Mouse (Mus musculus) cerebellum, adult 18-20 months (tissue): Measurements from ENCODE around the gene Prmt7.
"Not testable (repeated sequence)": the region's sequence is repeated elsewhere in the genome, so short reads cannot be mapped to it uniquely, and the experiment has no call there.

Experiments used
- DNase-seq, 2 experiments: peaks; one replicate each; pipeline ENCODE4 v3.0.0; 2021

Gene Prmt7

DNA sequence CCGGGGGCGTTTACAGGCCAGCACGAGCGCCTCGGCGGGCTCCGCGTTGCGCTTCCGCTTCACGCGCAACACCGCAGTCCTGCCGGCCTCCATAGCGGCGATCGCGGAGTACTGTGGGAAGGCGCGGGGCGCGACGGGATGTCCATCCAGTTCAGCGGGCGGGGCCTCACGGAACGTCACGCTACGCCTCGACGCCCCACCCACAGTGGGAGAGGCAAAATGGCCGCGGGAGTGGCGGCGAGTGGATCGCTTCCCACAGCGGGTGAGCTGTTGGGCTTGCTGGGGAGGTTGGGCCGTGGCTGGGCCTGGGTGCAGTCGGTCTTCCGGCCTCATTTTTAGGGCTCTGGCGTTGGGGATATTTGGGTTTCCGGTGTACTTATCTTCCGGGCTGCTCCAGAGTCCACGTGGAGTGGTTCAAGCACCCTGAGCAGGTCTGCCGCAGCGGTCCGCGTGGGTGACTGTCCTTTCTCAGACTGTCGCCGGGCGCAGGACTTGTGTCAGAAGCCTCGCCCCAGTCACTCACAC lies at the start of gene Prmt7, which contains the start of gene Slc7a6os:
Prmt7 (plus strand) TSS at position 116 of the 525 bp plus-strand sequence.
Slc7a6os (minus strand) TSS at position 115 of the 525 bp plus-strand sequence.
- peak; percentile 96 to 98 for DNase-seq

DNA sequence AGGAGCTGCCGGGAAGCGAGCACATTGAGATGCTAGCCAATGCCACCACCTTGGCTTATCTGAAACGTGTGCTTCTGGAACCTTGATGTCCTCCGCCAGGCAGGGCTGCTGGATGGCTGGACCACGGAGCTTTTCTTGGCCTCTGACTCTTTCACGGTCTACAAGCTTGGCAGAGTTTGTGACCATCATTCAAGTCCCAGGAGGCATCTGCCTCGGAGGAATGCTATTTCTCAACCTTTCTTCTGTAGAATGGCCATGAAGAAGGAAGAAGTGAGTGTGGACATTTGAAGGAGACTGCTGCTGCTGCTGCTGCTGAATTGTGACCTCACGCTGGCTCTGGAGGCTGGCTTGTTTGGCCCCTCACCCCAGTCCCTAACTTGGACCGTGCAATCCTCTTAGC lies 47.5 kb upstream of the Prmt7 start:
- DNase-seq, result no peak

DNA sequence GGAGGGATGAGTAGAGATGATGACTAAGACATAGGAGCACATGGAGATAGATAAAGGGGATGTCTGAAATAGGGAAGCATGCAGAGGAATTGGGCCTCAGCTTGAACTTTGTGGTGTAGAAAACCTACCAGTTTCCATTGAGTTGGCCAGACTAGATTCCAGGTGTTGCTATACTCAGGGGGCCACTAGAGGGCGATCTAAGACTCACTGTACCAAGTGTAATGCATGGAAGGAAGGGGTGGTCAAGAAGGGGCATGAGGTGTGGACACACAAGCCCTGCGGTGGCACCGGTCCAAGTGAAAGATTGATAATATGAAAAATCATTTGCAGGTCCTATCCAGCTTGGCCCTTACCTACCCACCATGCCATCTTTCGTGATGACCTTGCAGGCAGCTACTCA lies 45.3 kb upstream of the Prmt7 start:
- DNase-seq, result peak; percentile 76 to 80

GRCm38 (mm10) chr8:106168356-106169016 lies 42.2 kb upstream of the Prmt7 start, which contains the start of gene Slc7a6:
Gene Slc7a6, plus strand, starts transcription at chr8:106168857.
- peak; percentile 88 to 94 for DNase-seq

GRCm38 (mm10) chr8:106169017-106169933 lies 41.5 kb upstream of the Prmt7 start:
- DNase-seq, result peak in 1 of 2 experiments; percentile 47

DNA sequence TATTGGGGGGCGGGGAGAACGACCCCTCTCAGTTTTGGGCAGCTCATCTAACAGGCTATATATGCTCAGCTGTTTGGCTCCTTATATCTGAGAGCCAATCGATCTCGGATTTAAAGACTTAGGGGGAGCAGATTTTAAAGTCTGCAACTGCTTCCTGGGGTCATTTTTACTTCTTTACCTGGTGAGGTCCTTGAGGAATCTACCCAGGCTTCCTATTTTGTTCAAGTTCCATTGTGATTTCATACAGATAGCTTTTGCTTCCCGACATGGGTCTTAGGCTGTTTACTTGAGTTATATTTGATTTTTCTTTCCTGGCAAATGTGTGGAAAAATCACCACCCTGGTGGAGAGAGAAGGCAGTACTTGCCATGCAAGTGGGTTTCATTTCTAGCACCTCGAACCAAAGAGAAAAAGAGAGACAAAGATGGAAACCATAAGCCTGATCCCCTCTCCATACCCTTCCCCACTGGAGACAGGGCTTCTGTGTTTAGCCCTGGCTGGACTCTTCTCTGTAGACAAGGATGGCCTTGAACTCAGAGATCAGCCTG lies 40.7 kb upstream of the Prmt7 start:
- DNase-seq, result no peak

GRCm38 (mm10) chr8:106173566-106173965 lies 37.2 kb upstream of the Prmt7 start:
- no peak for DNase-seq

GRCm38 (mm10) chr8:106176891-106177290 lies 33.8 kb upstream of the Prmt7 start:
- DNase-seq, result no peak

GRCm38 (mm10) chr8:106177594-106177993 lies 33.1 kb upstream of the Prmt7 start:
- DNase-seq, result no peak

GRCm38 (mm10) chr8:106178428-106178827 lies 32.3 kb upstream of the Prmt7 start:
- DNase-seq, result no peak

DNA sequence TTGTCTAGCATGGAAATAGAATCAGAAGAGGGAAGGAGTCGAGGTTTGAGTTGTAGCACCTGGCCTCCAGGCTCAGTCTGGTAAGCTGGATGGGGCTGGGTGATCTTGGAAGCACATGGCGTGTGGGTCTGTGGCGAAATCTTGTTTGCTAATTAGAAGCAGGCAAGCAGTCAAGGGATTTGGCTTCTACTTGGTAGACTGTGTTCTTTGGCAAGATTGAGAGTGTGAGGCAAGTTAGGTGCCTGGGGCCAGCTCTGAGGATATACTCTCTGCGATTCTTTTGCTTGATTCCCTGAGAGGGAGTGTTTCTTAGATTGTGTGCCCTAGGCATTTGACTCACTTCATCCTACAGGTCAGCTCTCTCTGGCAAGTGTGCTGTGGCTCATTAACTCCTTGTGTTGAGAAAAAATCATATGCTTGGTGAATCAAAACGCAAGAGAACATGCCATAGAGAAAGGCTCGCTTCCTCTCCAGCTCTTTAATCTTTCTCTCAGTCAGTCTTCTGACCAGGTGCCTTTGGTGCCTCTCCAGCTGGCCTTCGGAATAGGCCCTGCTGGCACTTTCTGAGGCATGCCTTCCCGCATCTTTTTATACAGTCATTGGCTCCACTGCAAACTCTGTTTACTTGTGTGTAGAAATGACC lies 25.0 kb upstream of the Prmt7 start:
- DNase-seq, result peak; percentile 40 to 50

- no peak for DNase-seq
These were observed 24.3 kb upstream of the Prmt7 start for GRCm38 (mm10) chr8:106186394-106186793.

- DNase-seq, result no peak
These were observed 21.6 kb upstream of the Prmt7 start for GRCm38 (mm10) chr8:106189162-106189561.

DNA sequence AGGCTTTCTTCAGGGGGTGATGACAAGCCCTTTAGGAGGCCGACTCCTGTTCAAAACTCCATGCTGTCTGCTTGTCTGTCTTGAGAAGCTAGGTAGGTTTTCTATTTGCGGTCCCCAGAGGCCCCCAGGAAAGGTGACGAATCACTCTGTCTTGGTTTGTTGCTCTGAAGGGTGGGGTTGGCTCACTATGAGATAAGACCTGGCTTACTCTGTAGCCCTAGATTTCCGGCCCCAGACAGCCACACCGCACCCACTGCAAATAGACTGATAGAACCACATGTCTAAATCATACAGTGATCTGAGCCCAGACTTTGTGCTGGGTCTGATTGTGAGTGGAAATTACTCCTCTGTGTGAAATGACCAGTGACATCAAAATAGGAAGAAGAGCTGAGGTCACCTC lies 19.1 kb upstream of the Prmt7 start:
- no peak for DNase-seq

DNA sequence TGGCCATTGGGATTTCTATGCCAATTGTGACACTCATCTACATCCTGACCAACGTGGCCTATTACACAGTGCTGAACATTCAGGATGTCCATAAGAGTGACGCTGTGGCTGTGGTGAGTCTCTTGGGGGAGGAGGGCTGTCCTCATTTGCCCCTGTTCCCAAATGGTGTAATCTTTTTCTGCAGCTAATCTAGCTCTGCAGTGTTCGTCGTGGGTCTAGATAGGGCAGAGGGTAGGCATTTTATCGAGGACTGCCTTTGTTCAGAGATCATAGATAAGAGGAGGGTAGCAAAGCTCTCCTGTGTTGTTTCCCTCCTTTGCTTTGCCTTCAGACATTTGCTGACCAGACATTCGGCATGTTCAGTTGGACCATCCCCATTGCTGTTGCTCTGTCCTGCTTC lies 17.6 kb upstream of the Prmt7 start:
- no peak for DNase-seq

GRCm38 (mm10) chr8:106194062-106194461 lies 16.7 kb upstream of the Prmt7 start:
- DNase-seq, result no peak

DNA sequence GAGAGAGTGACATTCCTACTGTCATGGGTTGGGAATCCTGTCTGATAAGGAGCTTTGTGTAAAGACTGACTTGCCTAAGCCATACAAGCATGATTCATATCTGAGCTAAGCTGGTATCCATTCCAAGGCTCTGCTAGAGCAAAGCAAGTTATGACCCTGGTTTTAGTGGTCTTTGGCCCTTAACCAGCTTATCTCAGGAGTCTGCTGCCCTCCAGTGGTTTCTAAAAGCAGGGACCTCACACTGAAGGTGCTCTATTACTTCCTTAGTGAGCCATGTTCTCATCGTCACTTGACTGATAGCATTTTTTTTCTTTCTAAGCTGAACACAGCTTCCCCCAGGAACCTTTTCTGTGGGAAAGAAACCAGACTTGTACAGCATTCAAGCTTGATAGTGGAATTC lies 12.0 kb upstream of the Prmt7 start:
- DNase-seq, result peak in 1 of 2 experiments; percentile 22

GRCm38 (mm10) chr8:106199596-106199995 lies 11.1 kb upstream of the Prmt7 start:
- not testable (repeated sequence) for DNase-seq

- peak; percentile 11 to 36 for DNase-seq
These were observed 553 bp upstream of the Prmt7 start for GRCm38 (mm10) chr8:106210035-106210731.

DNA sequence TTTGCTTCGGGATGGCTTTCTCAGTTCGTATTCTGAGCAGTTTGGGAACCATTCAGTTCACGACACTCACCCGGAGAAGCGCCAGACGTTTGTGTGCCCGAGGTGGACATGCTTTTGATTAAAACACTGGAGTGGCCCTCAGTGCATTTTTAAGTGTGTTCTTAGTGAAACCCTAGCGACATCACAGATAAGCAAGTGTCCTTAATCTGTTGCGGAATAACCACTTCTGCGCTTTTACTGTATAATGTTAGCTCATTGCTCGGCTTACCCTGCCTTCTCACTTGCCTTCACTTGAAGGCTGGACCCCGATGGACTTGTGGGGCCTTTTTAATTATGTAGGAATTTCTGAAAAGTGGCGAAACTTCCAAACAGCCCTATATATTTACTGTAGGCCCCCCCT lies 685 bp downstream of the Prmt7 start:
- no peak for DNase-seq

DNA sequence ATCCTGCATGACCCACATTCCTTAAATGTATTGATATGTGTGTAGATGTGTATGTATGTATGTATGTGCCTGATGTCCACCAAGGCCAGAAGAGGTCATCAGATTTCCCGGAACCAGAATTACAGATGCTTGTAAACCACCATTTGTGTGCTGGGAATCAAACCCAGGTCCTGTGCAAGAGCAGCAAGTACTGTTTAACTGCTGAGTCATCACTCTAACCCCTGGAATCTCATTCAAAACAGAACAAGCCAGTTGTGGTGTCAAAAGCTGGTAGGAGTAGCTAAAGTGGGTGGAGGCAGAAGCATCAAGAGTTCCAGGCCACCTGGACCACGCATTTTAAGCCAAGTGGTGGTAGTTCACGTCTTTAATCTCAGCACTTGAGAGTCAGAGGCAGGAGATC lies 3.2 kb downstream of the Prmt7 start:
- no peak for DNase-seq

DNA sequence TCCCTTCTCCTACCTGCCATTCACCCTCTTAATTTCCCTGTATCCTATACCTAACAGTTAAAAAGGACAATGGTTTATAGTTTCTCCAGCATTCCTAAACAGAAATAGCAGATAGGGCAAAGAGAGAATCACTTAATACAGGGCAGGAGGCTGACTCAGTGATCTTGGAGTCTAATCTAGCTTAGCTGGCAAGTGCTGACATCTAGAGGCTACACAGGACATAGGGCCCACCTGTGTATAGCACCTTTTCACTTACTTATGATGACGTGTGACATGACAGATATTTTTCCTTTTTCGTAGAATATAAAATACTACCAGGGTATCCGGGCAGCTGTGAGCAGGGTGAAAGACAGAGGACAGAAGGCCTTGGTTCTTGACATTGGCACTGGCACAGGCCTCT lies 8.9 kb downstream of the Prmt7 start:
- DNase-seq, result no peak
